Mouse (Mus musculus) embryonic facial prominence, embryonic 11.5 days (tissue): ENCODE data around the gene Pitpnc1. TPM values are rescaled to one million over a fixed set of nuclear protein-coding genes. Genes with fewer than 3 reads are reported as not detected.

ENCODE experiments used
- ATAC-seq: fragments of 200-750 bp; cut with Nextera tagmentation; replicated peaks from 2 replicates; pipeline ENCODE4 v1.8.0; 2017; ENCODE audit warnings: low read depth; ENCODE audit not compliant: insufficient number of reproducible peaks, low FRiP score, low TSS enrichment
- DNase-seq: peaks from one replicate; pipeline ENCODE4 v3.0.0-alpha.2; 2015; ENCODE audit warnings: low spot score
- H3K27ac ChIP-seq: fragments of 300-500 bp; sonication (generic); replicated peaks from 2 replicates; pipeline ENCODE4 v1.5.1; 2014; ENCODE audit warnings: mild to moderate bottlenecking, low read depth, low read length, control low read depth
- H3K27me3 ChIP-seq: fragments of 300-500 bp; sonication (generic); 2 replicates; pipeline ENCODE4 v1.6.1; 2014; ENCODE audit warnings: mild to moderate bottlenecking, low read length, moderate library complexity, mixed read lengths; ENCODE audit not compliant: control insufficient read depth, insufficient read depth
- H3K36me3 ChIP-seq: fragments of 300-500 bp; sonication (generic); replicated peaks from 2 replicates; pipeline ENCODE4 v1.6.1; 2014; ENCODE audit warnings: low read depth, mild to moderate bottlenecking, low read length, moderate library complexity, mixed read lengths; ENCODE audit not compliant: control insufficient read depth, insufficient read depth
- H3K4me1 ChIP-seq: fragments of 300-500 bp; sonication (generic); 2 replicates; pipeline ENCODE4 v1.6.1; 2014; ENCODE audit warnings: low read length, mixed read lengths; ENCODE audit not compliant: control insufficient read depth, insufficient read depth
- H3K4me2 ChIP-seq: fragments of 300-500 bp; sonication (generic); 2 replicates; pipeline ENCODE4 v1.6.1; 2014; ENCODE audit warnings: low read depth, mild to moderate bottlenecking, control low read depth, low read length, moderate library complexity
- H3K4me3 ChIP-seq: fragments of 300-500 bp; sonication (generic); 2 replicates; pipeline ENCODE4 v1.5.1; 2014; ENCODE audit warnings: low read depth, low read length, control low read depth
- H3K9ac ChIP-seq: fragments of 300-500 bp; sonication (generic); replicated peaks from 2 replicates; pipeline ENCODE4 v1.6.1; 2014; ENCODE audit warnings: mild to moderate bottlenecking, control low read depth, low read length
- H3K9me3 ChIP-seq: fragments of 300-500 bp; sonication (generic); replicated peaks from 2 replicates; pipeline ENCODE4 v1.6.1; 2016; ENCODE audit warnings: mild to moderate bottlenecking, low read length, inconsistent platforms, mixed read lengths; ENCODE audit not compliant: control insufficient read depth
- WGBS: fragments of 180-500 bp; shearing (Covaris S2); extraction: QIAGEN DNeasy Blood & Tissue Kit; methylation state at CpG from one replicate; pipeline ENCODE4 v1.1.7; 2014; 5-methylcytosine and 5-hydroxymethylcytosine counted together
- polyA plus RNA-seq: library from polyadenylated mRNA; unstranded; fragments of >200 nt; fragmentation: Nextera tagmentation; extraction: Ambion mirVana; gene quantifications from 2 replicates; pipeline ENCODE4 v1.2.1, GENCODE M21; 2014

Gene Pitpnc1
- polyA plus RNA-seq, 1 experiment from 2014 or later: 45.1 TPM

GRCm38 (mm10) chr11:107209818-107210217 is 260.7 kb downstream of the Pitpnc1 start:
- no peaks in the 10 kb centered on the region for H3K27me3 ChIP-seq
- H3K36me3 ChIP-seq: no peaks in the 10 kb centered on the region; the same call in 1 of the 2 replicates
- 83% methylated on average over 13 of the region's 13 CpGs for WGBS
- no peak overlapping the region for H3K9ac ChIP-seq
- H3K4me1 ChIP-seq: no peaks in the 10 kb centered on the region
- H3K4me3 ChIP-seq: no peak overlapping the region
- H3K27ac ChIP-seq: no peak overlapping the region
- no peaks in the 10 kb centered on the region for H3K9me3 ChIP-seq
- no peak for ATAC-seq
- no peak overlapping the region for H3K4me2 ChIP-seq
- DNase-seq: no peak

GRCm38 (mm10) chr11:107201773-107202172 is 268.7 kb downstream of the Pitpnc1 start:
- H3K4me1 ChIP-seq: no peaks in the 10 kb centered on the region
- H3K27ac ChIP-seq: no peak overlapping the region
- H3K9me3 ChIP-seq: no peaks in the 10 kb centered on the region
- WGBS: 71% methylated on average over 11 of the region's 11 CpGs
- H3K4me3 ChIP-seq: no peak overlapping the region
- H3K27me3 ChIP-seq: no peaks in the 10 kb centered on the region
- H3K4me2 ChIP-seq: no peak overlapping the region
- DNase-seq (no peak), ATAC-seq (no peak)
- H3K36me3 ChIP-seq: no peaks in the 10 kb centered on the region
- no peak overlapping the region for H3K9ac ChIP-seq

GRCm38 (mm10) chr11:107199281-107199680 is 271.2 kb downstream of the Pitpnc1 start:
- H3K27ac ChIP-seq: no peak overlapping the region
- no peak overlapping the region for H3K4me3 ChIP-seq
- H3K27me3 ChIP-seq: no peaks in the 10 kb centered on the region
- 83% methylated on average over 5 of the region's 5 CpGs for WGBS
- no peak for ATAC-seq
- no peaks in the 10 kb centered on the region for H3K36me3 ChIP-seq
- no peak for DNase-seq
- H3K9me3 ChIP-seq: no peaks in the 10 kb centered on the region
- H3K9ac ChIP-seq: no peak overlapping the region
- H3K4me2 ChIP-seq: no peak overlapping the region
- H3K4me1 ChIP-seq: no peaks in the 10 kb centered on the region

GRCm38 (mm10) chr11:107195334-107195733 is 275.2 kb downstream of the Pitpnc1 start:
- H3K4me3 ChIP-seq: no peak overlapping the region
- H3K4me2 ChIP-seq: no peak overlapping the region
- no peaks in the 10 kb centered on the region for H3K27me3 ChIP-seq
- H3K9ac ChIP-seq: no peak overlapping the region
- ATAC-seq: no peak; the same call in 1 of the 2 replicates
- no peak for DNase-seq
- WGBS: 63% methylated on average over 2 of the region's 2 CpGs
- no peaks in the 10 kb centered on the region for H3K9me3 ChIP-seq
- no peaks in the 10 kb centered on the region for H3K36me3 ChIP-seq
- H3K4me1 ChIP-seq: no peaks in the 10 kb centered on the region
- no peak overlapping the region for H3K27ac ChIP-seq

- DNase-seq: no peak
Observed at GRCm38 (mm10) chr11:107190376-107190775, 280.1 kb downstream of the Pitpnc1 start.

GRCm38 (mm10) chr11:107188565-107189552 is 281.6 kb downstream of the Pitpnc1 start, which contains the start of gene Nol11:
Gene Nol11 (minus strand): TSS chr11:107189381.
- H3K4me3 ChIP-seq: peak within 1 kb of the TSS; percentile 94
- under 1% methylated on average over 62 of the region's 62 CpGs for WGBS
- H3K27me3 ChIP-seq: no peaks in the 10 kb centered on the region
- H3K27ac ChIP-seq: no peak within 1 kb of the TSS
- DNase-seq: peak; percentile 98
- peak; percentile 90 for ATAC-seq
- H3K4me2 ChIP-seq: peak within 1 kb of the TSS; percentile 76
- no peaks in the 10 kb centered on the region for H3K9me3 ChIP-seq
- H3K4me1 ChIP-seq: no peaks in the 10 kb centered on the region
- H3K9ac ChIP-seq: peak within 1 kb of the TSS; percentile 91
- peaks cover 3% of the 10 kb centered on the region for H3K36me3 ChIP-seq

More at GRCm38 (mm10) chr11:107190376-107190775, 280.1 kb downstream of the Pitpnc1 start:
- 81% methylated on average over 2 of the region's 2 CpGs for WGBS
- no peak overlapping the region for H3K27ac ChIP-seq
- no peak overlapping the region for H3K4me3 ChIP-seq
- H3K4me2 ChIP-seq: no peak overlapping the region
- ATAC-seq: no peak
- H3K27me3 ChIP-seq: no peaks in the 10 kb centered on the region
- H3K36me3 ChIP-seq: no peaks in the 10 kb centered on the region
- no peak overlapping the region for H3K9ac ChIP-seq
- H3K4me1 ChIP-seq: no peaks in the 10 kb centered on the region
- no peaks in the 10 kb centered on the region for H3K9me3 ChIP-seq

GRCm38 (mm10) chr11:107183777-107184176 is 286.7 kb downstream of the Pitpnc1 start:
- no peak for ATAC-seq
- H3K36me3 ChIP-seq: peaks cover 8% of the 10 kb centered on the region

GRCm38 (mm10) chr11:107161215-107161614 is 309.3 kb downstream of the Pitpnc1 start:
- Histone ChIP-seq H3K4me1 (no peaks in the 10 kb centered on the region), H3K4me2 (no peak overlapping the region), H3K36me3 (peaks cover 3% of the 10 kb centered on the region), H3K9me3 (no peaks in the 10 kb centered on the region), H3K27me3 (no peaks in the 10 kb centered on the region), H3K9ac (no peak overlapping the region), H3K27ac (no peak overlapping the region), H3K4me3 (no peak overlapping the region)
- ATAC-seq (no peak), DNase-seq (no peak)
- WGBS: 77% methylated on average over 4 of the region's 4 CpGs

More at GRCm38 (mm10) chr11:107183777-107184176, 286.7 kb downstream of the Pitpnc1 start:
- H3K27me3 ChIP-seq: no peaks in the 10 kb centered on the region
- no peaks in the 10 kb centered on the region for H3K4me1 ChIP-seq
- no peak for DNase-seq
- no peak overlapping the region for H3K27ac ChIP-seq
- H3K9me3 ChIP-seq: no peaks in the 10 kb centered on the region
- no peak overlapping the region for H3K4me3 ChIP-seq
- H3K4me2 ChIP-seq: no peak overlapping the region
- H3K9ac ChIP-seq: no peak overlapping the region
- 85% methylated on average over 8 of the region's 8 CpGs for WGBS
